Mouse (Mus musculus) brain, adult 2 months (tissue): Measurements from ENCODE around the gene Syt17.
A peak's percentile ranks its signal among the peaks of the same experiment; 100 is the strongest.
"Not testable (repeated sequence)": the region's sequence is repeated elsewhere in the genome, so short reads cannot be mapped to it uniquely, and the experiment has no call there.

Experiments
- DNase-seq: peaks from one replicate; pipeline ENCODE4 v3.0.0; 2011; ENCODE audit warnings: low read depth, low spot score

The Syt17 gene

DNA sequence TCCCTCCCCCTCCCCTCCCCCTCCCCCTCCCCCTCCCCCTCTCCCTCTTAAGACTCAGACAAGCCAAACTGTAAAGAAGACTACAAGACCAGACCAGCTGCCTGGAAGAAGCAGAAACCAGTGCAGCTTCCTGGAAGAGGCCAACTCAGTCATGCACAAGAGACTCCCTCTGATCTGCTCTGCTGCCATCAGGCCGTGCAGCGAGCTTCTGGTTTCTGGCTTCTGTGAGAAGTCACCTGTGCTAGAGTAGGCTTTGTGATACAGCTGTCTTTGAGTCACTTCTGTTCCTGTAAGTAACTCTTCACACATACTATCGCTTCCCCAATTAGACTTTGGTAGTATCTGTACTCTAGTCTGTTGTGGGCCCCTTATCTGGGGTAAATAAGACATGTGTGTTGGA lies 68.0 kb downstream of the Syt17 start:
- no peak for DNase-seq

DNA sequence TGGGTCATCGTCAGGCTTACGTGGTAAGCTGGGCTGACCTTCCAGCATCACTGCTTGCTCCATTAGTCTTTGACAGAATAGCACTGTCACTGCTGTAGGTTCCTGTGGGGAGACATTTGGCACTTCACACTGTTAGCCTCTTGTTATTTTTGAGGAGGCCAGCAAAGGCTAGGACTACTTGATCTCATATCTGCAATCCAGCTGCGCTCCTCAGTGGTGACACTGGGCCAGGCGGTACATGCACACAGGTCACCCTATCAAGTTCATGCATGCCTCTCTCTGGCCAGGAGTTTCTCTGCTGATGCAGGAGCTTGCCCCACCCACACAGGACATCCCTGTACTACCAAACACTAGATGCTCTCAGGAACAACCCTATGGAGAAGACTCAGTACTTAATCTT lies 71.4 kb downstream of the Syt17 start:
- DNase-seq = no peak

DNA sequence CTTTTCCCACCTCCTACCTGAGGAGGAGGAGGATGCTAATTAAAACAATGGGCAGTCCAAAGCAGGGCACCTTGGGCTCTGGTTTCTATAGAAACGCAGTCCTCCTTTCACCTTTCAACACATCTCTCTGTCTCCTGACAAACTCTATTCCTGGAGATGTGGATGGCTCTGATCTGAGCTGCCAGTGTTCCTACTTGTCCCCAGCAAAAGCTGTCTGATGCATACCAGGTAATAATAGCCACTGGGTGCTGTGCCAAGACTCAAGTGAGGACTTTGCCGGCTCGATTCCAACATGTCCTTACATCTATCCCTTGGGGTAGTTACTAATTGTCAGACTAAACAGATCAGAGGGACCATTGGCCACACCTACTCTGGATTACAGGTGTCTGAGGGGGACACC lies 72.7 kb downstream of the Syt17 start:
- DNase-seq = peak; percentile 67

DNA sequence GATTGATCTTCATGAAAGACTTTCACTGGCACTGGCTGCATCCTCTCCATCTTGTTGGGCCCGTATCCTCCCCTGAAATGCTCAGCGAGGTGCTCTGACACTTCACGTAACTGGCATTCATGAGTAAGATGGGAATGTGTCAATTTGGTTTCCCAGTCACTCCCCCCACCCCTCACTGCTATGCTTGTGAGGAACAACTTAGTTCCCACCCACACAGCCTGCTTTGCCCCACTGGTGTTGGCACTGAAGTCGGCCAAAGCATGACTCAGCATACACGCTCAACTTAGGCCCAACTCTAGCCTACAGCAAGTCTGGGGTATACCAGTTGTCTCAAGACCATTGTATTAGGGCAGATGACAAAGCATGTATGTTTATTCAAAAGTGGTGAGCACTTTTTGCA lies 76.7 kb downstream of the Syt17 start:
- peak; percentile 78 for DNase-seq

DNA sequence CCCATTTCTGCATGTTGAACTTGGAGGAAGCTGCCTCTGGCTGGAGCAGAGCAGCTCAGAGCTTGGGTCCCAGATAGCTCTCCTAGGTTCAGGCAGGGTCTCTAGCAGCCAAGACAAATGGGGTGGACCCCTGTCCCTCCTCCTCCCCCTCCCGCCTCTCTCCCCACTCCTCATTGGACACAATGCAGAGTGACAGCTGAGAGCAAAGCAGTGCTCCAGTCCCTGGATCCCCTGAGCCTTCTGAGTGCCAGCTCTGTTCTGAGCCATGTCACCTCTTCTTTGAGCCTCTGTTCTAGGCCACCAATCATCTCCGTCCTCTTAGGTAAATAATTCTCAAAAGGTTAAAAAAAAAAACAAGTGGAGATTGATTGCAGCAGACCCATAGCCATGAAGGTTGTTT lies 78.3 kb downstream of the Syt17 start:
- DNase-seq = no peak

DNA sequence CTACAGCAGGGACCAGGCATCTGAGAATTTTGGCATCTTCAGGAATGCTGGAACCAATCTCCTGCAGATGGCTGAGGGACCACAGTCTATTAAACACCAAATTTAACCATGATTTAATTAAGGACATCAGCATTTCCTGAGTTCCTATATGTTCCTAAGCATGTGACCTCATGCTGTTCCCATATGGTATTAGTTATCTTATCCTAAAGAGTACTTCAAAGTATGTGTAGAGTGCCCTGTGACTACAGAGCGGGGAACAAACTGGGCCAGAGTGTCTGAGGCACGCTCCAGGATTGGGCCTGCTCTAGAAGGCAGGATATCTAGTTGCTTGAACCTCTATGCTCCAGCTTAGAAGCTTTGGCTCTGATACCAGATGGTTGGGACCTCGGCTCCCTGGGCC lies 82.1 kb downstream of the Syt17 start:
- DNase-seq = no peak

DNA sequence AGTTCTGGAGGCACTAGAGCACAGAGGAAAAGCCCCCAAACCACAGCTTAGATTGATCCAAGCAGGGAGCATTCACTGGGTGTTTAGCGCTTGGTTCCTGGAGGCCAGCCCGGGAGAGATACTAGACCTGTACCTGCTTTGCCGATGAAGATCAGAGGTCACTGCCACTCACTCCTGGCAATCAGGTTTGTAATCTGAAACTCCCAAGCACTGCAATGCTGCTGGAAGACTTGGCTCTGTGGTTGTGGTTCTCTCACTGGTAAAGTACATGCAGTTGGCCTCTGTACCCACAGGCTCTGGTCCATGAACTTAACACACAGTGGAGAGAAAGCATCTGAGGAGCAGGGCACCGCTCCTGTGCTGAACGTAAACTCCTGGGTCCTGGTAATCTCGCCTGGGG lies 82.8 kb downstream of the Syt17 start:
- DNase-seq = no peak

DNA sequence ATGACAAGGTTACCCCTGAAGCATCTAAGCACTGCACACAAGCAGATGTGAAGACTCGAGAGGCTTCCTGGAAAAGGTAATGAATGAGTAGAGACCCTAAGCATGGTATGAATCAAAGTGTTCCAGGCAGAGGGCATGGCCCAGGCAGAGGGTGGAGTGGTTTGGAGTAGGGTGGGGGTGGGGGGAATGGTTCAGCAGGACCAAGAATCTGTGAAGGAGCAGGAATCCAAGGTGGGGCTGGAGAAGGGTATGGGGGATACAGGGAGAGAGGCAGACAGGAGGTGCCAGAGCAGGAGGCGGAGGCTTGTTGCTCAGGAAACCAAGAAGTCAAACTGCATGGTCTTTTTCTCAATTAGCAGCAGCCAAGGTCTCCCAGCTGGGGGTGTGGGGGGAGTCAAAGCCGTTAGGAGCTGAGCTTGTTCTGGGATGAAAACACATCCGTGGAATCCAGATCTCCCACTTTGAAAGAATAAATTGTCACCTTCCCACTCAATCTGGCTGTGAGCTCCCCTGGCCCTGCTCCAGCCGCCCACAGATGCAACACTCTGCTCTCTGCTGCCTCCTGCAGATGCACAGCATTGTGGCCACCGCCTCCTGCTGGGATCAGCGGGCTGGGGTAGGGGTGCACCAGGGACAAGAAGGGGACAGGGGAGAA lies 83.5 kb downstream of the Syt17 start:
- peak; percentile 94 for DNase-seq

DNA sequence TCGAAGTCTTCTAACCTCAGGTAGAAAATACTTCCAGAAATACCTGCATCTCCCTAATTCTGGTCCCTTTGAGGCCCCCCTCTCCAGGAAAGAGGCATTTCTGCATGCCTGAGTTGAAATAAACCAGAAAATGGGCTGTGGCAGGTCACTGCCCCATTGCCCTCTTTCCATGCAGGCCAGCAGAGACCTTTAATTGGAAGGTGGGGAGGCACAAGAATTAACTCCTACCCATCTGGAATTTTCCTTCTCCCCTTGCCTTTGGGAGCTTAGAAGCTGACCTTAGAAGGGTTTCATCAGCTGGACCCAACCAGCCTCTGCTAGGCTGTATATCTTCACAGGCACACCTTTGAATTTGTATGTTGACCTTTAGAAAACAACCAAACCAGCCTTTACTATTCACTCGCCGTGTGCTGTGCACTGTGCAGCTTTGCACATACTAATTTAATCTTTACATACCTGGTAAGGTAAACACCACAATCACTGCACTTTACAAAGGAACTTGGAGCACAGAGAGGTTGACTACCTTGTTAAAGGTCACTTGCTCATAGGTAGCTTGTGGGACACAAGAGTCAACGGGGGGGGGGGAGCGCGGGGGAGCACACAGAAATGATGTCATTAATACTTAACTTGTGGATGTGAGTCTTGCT lies 84.3 kb downstream of the Syt17 start:
- no peak for DNase-seq

DNA sequence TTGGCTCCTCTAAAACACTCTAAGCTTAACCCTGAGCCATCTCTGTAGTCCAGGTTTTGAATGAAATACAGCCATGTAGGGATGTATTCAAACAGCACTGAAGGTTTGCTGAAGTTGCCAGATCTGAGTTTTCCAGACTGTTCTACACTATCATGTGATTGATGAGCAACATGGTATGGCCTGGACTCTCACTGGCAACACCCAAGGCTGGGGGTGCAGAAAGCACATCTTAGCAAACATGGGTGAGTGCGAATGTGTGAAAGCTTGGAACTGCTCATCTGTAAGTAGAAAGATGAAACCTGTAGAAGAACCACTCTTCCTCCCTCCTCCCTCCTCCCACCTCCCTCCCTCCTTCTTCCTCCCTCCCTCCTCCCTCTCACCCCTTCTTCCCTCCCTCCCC lies 85.1 kb downstream of the Syt17 start:
- peak; percentile 57 for DNase-seq

DNA sequence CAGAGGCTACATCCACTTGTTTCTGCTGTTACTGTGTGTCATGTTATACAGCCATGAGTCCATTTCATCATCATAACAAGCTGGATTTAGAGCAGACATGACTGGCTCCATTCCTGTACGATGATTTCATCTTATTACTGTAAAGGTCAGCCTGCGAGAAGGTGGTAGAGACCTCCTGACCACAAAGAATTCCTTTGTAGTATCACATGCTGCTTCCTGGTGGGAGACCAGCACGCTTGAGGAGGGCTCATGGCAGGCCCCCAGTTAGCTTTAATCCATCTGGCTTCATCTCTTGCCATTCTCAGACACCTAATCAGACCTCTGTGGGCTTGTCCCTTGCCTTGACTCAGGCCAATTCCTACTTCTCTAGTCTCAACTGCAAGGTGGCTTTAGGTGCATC lies 85.8 kb downstream of the Syt17 start:
- DNase-seq = no peak

DNA sequence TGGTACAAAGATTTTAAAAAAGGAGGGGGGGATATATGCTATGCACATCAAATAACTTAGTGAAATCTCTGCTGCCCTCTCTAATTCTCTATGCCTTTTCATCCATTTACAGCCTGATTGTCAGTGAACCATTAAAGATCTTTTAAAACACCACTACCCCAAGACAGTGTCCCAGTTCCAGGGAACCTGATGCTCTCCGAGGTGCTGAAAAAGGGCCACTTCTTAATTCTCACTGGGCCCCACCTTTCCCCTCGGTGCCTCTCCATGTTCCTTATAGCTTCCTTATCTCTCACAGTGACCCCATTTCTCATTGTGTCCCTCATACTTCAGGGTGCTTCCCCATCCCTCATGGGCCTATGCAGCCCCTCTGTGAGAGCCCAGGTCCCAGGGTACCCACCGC lies 89.0 kb downstream of the Syt17 start:
- DNase-seq = no peak

DNA sequence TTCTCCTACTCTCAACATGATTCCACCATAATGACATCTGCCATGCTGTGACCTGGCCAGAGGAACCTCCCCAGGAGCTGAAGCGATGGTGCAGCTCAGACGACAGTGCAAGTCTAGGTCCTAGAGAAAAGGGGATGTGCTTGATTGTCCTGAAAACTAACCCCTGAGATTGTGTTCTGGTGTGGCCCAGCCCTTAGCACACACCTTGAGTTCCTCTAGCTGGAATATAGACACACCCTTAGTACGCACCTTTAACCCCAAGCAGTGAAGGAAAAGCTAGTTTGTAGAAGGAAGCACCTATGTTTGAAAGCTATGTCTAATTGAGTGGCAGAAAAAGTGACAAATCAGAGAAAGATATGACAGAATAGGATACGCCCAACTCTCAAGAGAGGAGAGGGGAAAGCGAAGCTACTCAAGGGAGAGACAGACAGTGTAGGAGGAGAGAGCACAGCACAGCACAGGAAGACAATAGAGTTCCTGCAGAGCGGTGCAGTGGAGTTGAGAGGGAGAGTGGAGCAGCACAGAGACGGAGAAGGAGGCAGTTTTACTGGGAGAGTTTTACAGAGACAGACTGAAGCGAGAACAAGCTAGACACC lies 91.5 kb downstream of the Syt17 start:
- not testable (repeated sequence) for DNase-seq

DNA sequence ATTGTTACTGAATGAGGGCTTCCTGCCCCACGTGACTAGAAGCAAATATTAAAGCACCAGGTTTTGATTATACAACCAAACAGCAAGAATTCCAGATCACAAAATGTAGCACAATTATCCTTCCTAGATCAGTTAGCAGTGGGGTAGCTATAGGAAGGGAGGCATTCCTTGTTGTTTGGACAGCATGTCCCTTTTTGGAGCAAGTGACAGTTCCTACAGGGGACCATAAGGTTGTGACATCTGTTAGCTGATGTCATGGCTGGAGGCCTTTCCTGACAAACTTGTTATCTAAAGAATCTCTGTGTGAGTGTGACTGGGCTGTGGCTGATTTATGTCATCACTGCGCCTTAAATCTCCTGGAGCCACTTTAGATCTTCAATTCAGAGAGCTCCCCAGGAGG lies 97.2 kb downstream of the Syt17 start:
- DNase-seq = peak; percentile 84

DNA sequence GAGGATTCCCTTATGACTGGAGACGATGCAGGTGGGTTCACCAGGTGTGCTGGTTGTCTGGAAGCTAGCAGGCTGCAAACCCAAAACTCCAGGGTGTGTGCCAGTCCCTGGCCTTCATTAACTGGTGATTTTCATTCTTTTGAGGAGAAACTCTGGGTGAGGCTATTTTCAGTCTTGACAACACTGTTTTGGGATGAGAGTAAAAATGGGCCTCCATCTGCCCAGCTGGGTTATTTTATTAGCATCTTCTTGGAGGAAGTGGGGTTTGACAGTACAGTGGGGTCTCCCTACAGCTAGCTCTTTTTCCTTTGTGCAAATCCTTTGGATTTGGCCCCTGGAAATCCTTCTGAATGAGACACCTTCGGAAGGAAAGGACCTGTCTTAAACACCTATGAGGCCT lies 101.1 kb downstream of the Syt17 start:
- DNase-seq = peak; percentile 24

DNA sequence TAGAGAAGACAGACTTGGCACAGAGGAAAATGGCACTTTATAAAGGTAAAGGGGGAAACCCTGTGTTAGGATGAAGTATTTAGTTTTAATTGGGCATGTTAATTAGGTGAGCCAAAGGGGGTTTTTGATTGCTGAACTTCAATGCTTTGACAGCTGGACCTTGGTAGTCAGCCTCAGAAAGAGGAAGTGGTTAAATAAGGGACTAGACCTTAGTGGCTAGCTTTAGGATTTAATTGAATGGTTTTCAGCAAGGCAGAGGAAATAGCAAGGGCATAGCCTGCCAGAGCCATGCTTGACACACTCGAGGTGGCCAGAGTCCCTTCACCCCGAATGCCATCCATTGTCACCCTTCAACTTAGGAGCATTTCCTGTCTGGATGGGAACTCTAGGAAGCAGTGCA lies 101.6 kb downstream of the Syt17 start:
- no peak for DNase-seq

DNA sequence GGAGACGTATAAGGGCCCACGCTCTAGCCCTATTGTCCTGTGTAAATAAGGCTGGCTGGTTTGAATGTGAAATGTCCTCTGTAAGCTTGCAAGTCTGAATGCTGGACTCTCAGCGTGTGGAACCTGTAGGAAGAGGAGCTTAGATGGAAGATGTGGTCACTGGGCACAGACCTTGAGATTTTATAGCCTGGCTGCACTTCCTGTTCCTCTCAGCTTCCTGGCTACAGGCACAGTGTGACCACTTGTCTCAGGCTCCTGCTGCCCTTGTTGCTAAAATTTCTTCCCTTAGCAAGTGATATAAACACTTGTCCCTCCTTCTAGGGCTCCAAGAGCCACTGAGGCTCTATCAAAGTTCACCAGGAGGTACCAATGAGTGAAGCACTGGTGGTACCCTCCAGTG lies 102.6 kb downstream of the Syt17 start:
- DNase-seq = no peak

DNA sequence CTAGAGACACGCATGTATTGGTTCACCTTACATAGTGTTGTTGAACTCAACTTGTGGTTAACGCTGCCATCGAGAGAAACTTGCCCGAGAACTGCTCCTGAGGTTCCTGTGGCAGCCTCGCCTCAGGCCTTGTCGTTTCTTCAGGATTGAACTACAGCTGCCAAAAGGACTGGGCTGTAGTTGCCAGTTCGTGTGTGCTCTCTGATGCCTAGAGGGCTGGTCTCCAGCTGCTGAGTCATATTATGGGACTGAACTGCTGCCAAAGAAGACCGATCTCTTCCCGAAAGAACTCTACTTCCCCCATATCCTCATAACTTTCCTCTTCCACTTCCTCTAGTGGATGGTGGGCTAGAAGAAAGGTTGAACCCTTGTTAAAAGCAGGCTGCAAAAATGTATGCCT lies 103.3 kb downstream of the Syt17 start:
- DNase-seq = no peak
